Mouse (Mus musculus) bone marrow, adult 2 months (tissue): ENCODE measurements around the gene Kdm6b.

Experiments used
- CTCF ChIP-seq: fragments of 200-500 bp; IDR thresholded peaks from 2 replicates; pipeline ENCODE4 v1.5.1; 2011; ENCODE audit warnings: low read length, control low read depth; ENCODE audit not compliant: control insufficient read depth, insufficient read depth
- POLR2A ChIP-seq: fragments of 200-500 bp; IDR thresholded peaks from 2 replicates; pipeline ENCODE4 v1.6.1; 2011; ENCODE audit warnings: low read depth, mild to moderate bottlenecking, control low read depth, low read length, borderline replicate concordance; ENCODE audit not compliant: control insufficient read depth

DNA sequence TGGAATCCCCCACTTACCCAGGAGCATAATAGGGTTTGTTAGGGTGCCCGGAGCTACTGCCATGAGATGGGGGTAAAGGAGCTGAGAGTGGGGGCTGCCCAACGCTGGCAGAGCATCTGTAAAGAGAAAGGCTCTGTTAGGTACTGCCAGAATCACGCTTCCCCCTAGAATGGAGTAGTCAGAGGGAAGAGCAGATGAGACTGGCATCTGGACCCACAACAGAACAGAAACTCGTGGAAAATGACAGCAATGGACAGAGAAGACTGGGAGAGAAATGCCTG is 5.8 kb downstream of the Kdm6b start:
- TF ChIP-seq CTCF = no peak
- no peak for TF ChIP-seq POLR2A
